Mouse (Mus musculus): ENCODE results near the gene Cmss1.

DNA sequence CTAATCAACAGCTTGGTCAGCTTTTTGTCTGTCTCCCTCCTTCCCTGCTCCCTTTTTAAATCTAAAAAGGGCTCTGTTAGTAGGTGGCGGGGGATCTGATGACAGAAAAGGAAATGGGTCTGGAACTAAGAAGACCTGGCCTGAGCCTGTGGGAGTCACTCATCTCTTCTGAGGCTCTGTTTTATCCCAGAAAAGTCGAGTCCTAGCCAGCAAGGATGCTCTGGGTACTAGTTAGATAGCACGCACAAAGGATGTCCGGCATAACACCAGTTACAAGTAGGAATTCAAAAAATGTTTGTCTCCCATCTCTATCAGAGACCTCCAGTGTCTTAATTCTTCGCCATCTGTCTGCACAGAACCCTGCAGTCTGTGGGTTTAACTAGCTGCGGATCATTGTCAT lies 301.2 kb downstream of the Cmss1 start:
- no peak for TF ChIP-seq CTCF (IDR thresholded peaks at IDR 0.05; ENCODE audit: borderline replicate concordance, extremely low read depth, insufficient read depth, insufficient read length)
- TF ChIP-seq POLR2A (IDR thresholded peaks at IDR 0.05; ENCODE audit: borderline replicate concordance, extremely low read depth, insufficient read depth, insufficient read length, poor library complexity, severe bottlenecking) = no peak
